Mouse (Mus musculus) hindbrain, embryonic 13.5 days (tissue): ENCODE results near the gene Cltb. TPM values are rescaled to one million over a fixed set of nuclear protein-coding genes. Genes with fewer than 3 reads are reported as not detected.

Source experiments
- ATAC-seq: fragments of 200-750 bp; cut with Nextera tagmentation; 2 replicates; pipeline ENCODE4 v1.8.0; 2017; ENCODE audit warnings: moderate TSS enrichment; ENCODE audit not compliant: low FRiP score
- H3K27ac ChIP-seq: fragments of 300-500 bp; sonication (generic); 2 replicates; pipeline ENCODE4 v1.5.1; 2015; ENCODE audit warnings: inconsistent platforms, mild to moderate bottlenecking, moderate library complexity
- H3K27me3 ChIP-seq: fragments of 300-500 bp; sonication (generic); 2 replicates; pipeline ENCODE4 v1.6.1; 2015; ENCODE audit warnings: mild to moderate bottlenecking, inconsistent platforms
- H3K36me3 ChIP-seq: fragments of 300-500 bp; sonication (generic); 2 replicates; pipeline ENCODE4 v1.6.1; 2015; ENCODE audit warnings: mild to moderate bottlenecking, inconsistent platforms
- H3K4me1 ChIP-seq: fragments of 300-500 bp; sonication (generic); replicated peaks from 2 replicates; pipeline ENCODE4 v1.6.1; 2015; ENCODE audit warnings: inconsistent platforms
- H3K4me2 ChIP-seq: fragments of 300-500 bp; sonication (generic); 2 replicates; pipeline ENCODE4 v1.6.1; 2015; ENCODE audit warnings: inconsistent platforms, mild to moderate bottlenecking, moderate library complexity
- H3K4me3 ChIP-seq: fragments of 300-500 bp; sonication (generic); 2 replicates; pipeline ENCODE4 v1.5.1; 2015; ENCODE audit warnings: mild to moderate bottlenecking, inconsistent platforms
- H3K9ac ChIP-seq: fragments of 300-500 bp; sonication (generic); 2 replicates; pipeline ENCODE4 v1.6.1; 2015; ENCODE audit warnings: mild to moderate bottlenecking, inconsistent platforms
- H3K9me3 ChIP-seq: fragments of 300-500 bp; sonication (generic); 2 replicates; pipeline ENCODE4 v1.6.1; 2016; ENCODE audit warnings: inconsistent platforms
- WGBS: fragments of 180-500 bp; shearing (Covaris S2); methylation state at CpG from one replicate; pipeline ENCODE4 v1.1.7; 2015; 5-methylcytosine and 5-hydroxymethylcytosine counted together
- polyA plus RNA-seq: library from polyadenylated mRNA; unstranded; fragments of >200 nt; fragmentation: Nextera tagmentation; extraction: Ambion mirVana; gene quantifications from 2 replicates; pipeline ENCODE4 v1.2.1, GENCODE M21; 2015

Gene Cltb
- polyA plus RNA-seq, 1 experiment from 2014 or later, result 132 TPM

DNA sequence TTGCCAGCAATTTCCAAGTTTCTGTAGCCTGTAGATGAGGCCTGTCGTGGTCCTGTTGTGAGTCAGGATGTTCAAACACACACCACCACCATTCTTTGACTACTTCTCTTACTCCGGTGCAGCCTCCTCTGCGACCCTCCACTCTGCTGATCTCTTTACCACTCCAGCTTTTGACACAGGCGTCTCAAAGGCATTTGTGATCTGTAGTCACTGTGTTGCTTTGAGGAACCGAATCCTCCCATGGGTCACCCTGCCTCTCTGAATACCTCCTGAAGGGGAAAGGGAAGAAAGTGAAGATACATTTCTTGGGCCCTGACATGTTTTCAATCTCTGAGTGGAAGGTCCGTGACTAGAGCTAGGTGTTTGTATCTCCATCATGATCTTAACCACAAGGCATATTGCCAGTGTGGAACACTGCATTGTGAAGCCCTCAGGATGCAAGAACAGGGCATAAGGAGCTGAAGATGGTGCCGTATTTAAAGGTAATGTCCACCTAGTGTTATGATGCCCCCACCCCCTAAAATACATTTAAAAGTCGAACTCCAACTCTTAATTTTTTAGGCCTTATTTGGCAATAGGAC is 19.3 kb downstream of the Cltb start:
- peak overlapping the region; percentile 86 for H3K4me3 ChIP-seq
- H3K4me1 ChIP-seq, result peaks cover 35% of the 10 kb centered on the region
- H3K4me2 ChIP-seq, result peak overlapping the region; percentile 85
- no peaks in the 10 kb centered on the region for H3K27me3 ChIP-seq
- no peak for ATAC-seq
- H3K9me3 ChIP-seq, result no peaks in the 10 kb centered on the region
- H3K9ac ChIP-seq, result peak overlapping the region; percentile 6; the same call in 1 of the 2 replicates
- peaks cover 52% of the 10 kb centered on the region for H3K36me3 ChIP-seq
- no peak overlapping the region for H3K27ac ChIP-seq
- 92% methylated on average over 8 of the region's 8 CpGs for WGBS

GRCm38 (mm10) chr13:54589996-54590951 is 20.9 kb downstream of the Cltb start, which contains the start of the genes Nop16 and Higd2a:
Gene Nop16, minus strand, starts transcription at chr13:54590090.
Gene Higd2a, plus strand, starts transcription at chr13:54590207.
- H3K27me3 ChIP-seq, result no peaks in the 10 kb centered on the region
- peak within 1 kb of the TSS; percentile 86 for H3K4me3 ChIP-seq
- peak within 1 kb of the TSS; percentile 85 for H3K4me2 ChIP-seq
- peak within 1 kb of the TSS; percentile 94 for H3K27ac ChIP-seq
- no peaks in the 10 kb centered on the region for H3K9me3 ChIP-seq
- H3K36me3 ChIP-seq, result peaks cover 53% of the 10 kb centered on the region
- H3K9ac ChIP-seq, result peak within 1 kb of the TSS; percentile 86
- under 1% methylated on average over 50 of the region's 51 CpGs for WGBS
- peaks cover 30% of the 10 kb centered on the region for H3K4me1 ChIP-seq
- ATAC-seq, result peak; percentile 98

GRCm38 (mm10) chr13:54589414-54589995 is 21.6 kb downstream of the Cltb start:
- Histone ChIP-seq H3K27ac (peak overlapping the region; percentile 94), H3K36me3 (peaks cover 54% of the 10 kb centered on the region), H3K27me3 (no peaks in the 10 kb centered on the region), H3K9ac (peak overlapping the region; percentile 74), H3K4me2 (peak overlapping the region; percentile 85), H3K9me3 (no peaks in the 10 kb centered on the region), H3K4me1 (peaks cover 30% of the 10 kb centered on the region), H3K4me3 (peak overlapping the region; percentile 86)
- 1% methylated on average over 24 of the region's 24 CpGs for WGBS
- peak; percentile 37 for ATAC-seq

DNA sequence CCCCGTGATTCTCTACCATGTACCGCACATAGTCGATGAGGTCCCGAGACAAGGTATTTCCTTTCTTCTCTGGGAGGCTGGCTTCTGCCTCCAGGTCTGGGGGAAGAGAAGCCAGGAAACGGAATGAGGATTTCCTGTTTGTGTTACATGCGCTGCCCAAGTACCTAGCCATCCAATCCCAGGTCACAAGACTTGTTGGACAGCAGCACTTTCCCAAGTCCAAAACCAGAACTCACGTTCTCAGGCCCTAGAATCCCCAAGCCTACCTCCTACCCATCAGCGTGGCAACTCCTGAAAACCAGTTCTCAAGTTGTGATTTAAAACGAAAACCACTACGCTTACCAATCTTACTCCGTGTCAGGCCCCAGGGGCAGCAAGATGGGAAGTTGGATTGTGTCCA is 25.3 kb downstream of the Cltb start:
- H3K4me2 ChIP-seq, result no peak overlapping the region
- no peak for ATAC-seq
- no peak overlapping the region for H3K4me3 ChIP-seq
- H3K36me3 ChIP-seq, result peaks cover 75% of the 10 kb centered on the region
- H3K4me1 ChIP-seq, result peaks cover 24% of the 10 kb centered on the region
- H3K27me3 ChIP-seq, result no peaks in the 10 kb centered on the region
- 93% methylated on average over 11 of the region's 11 CpGs for WGBS
- no peak overlapping the region for H3K9ac ChIP-seq
- no peak overlapping the region for H3K27ac ChIP-seq
- no peaks in the 10 kb centered on the region for H3K9me3 ChIP-seq

- H3K9me3 ChIP-seq, result no peaks in the 10 kb centered on the region
- no peak for ATAC-seq
- peaks cover 96% of the 10 kb centered on the region for H3K36me3 ChIP-seq
- H3K4me2 ChIP-seq, result no peak overlapping the region
- H3K4me3 ChIP-seq, result no peak overlapping the region
- H3K4me1 ChIP-seq, result peaks cover 15% of the 10 kb centered on the region
- no peak overlapping the region for H3K9ac ChIP-seq
- H3K27ac ChIP-seq, result no peak overlapping the region
- WGBS, result 89% methylated on average over 5 of the region's 5 CpGs
- no peaks in the 10 kb centered on the region for H3K27me3 ChIP-seq
These were observed 28.3 kb downstream of the Cltb start for GRCm38 (mm10) chr13:54582860-54583259.

DNA sequence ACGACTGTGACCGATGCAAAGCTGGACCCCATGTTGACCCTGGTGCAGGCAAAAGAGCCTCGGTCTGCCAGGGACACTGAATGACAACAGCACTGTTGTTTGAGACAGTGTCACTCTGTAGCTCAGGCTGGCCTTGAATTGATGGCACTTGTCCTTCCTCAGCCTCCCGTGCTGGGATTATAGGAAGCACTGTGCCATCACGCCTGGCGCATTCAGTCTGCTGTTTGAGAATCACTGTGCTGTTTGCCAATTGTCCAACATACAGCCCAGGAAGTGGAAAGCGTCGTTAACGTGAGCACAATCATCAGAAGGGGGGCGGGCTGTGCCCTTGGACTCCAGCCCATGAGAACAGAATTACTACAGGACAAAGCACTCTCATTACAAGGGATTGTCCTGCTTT is 29.0 kb downstream of the Cltb start:
- Histone ChIP-seq H3K9ac (no peak overlapping the region), H3K27me3 (no peaks in the 10 kb centered on the region), H3K27ac (no peak overlapping the region), H3K4me2 (no peak overlapping the region), H3K4me3 (no peak overlapping the region), H3K36me3 (peaks cover 97% of the 10 kb centered on the region), H3K9me3 (no peaks in the 10 kb centered on the region), H3K4me1 (peaks cover 22% of the 10 kb centered on the region)
- ATAC-seq, result no peak
- 73% methylated on average over 10 of the region's 10 CpGs for WGBS

GRCm38 (mm10) chr13:54581385-54581784 is 29.8 kb downstream of the Cltb start:
- H3K4me3 ChIP-seq, result no peak overlapping the region
- peaks cover 94% of the 10 kb centered on the region for H3K36me3 ChIP-seq
- 86% methylated on average over 2 of the region's 2 CpGs for WGBS

DNA sequence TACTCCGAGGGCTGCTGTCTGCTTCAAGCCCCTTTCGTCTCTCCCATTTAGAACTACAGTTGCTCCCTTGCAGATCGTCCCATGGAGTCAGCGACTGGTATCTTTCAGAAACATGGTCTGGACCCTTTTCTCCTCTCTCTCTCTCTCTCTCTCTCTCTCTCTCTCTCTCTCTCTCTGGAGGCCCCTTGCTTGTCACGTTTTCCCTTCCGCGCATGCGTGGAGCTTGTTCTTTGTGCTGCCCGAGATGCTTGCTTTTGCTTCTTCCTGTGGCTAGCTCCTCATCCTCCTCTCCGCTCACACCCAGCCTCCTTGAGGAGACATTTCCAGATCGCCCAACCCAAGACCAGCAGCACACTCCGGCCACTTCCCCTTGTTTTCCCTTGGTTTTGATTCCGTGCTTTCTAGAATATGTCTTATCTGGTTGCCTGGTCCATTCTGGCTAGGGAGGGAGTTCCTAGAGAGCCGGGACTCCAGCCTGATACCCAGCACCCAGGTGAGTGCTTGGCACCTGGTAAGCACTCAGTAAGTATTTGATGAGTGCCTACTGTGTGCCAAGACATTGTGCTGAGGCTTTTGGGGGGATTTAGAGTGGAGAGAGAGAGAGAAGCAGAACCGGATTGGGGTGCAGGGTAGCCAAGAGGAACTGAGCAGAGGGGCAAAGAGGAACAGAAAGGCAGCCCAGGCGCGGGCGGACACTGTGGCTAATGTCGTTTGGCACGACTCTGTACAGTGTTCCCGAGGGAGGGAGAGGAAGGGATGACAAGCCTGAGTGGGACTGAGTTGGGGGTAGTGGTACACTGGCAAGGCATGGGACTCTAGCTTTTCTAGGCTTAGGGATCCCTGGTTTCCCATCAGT is 33.3 kb downstream of the Cltb start:
- no peak for ATAC-seq
- peaks cover 43% of the 10 kb centered on the region for H3K4me1 ChIP-seq
- no peak overlapping the region for H3K27ac ChIP-seq
- H3K4me3 ChIP-seq, result no peak overlapping the region
- 80% methylated on average over 21 of the region's 21 CpGs for WGBS
- H3K27me3 ChIP-seq, result peaks cover 11% of the 10 kb centered on the region
- peak overlapping the region; percentile 46; the same call in 1 of the 2 replicates for H3K9ac ChIP-seq
- peaks cover 59% of the 10 kb centered on the region for H3K36me3 ChIP-seq
- no peaks in the 10 kb centered on the region for H3K9me3 ChIP-seq
- peak overlapping the region; percentile 13; the same call in 1 of the 2 replicates for H3K4me2 ChIP-seq

More at GRCm38 (mm10) chr13:54581385-54581784, 29.8 kb downstream of the Cltb start:
- no peak overlapping the region for H3K27ac ChIP-seq
- peaks cover 30% of the 10 kb centered on the region for H3K4me1 ChIP-seq
- ATAC-seq, result no peak
- no peaks in the 10 kb centered on the region for H3K27me3 ChIP-seq
- no peak overlapping the region for H3K4me2 ChIP-seq
- H3K9me3 ChIP-seq, result no peaks in the 10 kb centered on the region
- H3K9ac ChIP-seq, result no peak overlapping the region

DNA sequence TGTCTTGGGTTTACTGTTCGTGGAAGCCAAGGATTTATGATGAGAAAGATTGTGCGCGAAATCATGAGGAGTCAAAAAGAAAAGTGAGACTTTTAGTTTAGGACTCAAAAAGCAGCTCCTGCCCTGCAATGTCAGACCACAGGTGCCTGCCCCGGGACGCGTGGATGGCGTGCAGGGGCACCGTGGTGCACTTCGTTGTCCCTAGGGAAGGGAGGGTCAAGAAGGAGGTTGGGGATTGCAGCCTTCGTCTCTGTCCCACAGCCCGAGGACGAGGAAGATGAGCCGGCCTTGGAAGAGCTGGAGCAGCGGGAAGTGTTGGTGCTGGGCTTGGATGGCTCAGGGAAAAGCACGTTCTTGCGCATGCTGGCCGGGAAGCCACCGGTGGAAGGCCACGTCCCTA is 35.7 kb downstream of the Cltb start:
- peak overlapping the region; percentile 98 for H3K9ac ChIP-seq
- WGBS, result 5% methylated on average over 19 of the region's 19 CpGs
- H3K4me2 ChIP-seq, result peak overlapping the region; percentile 97
- peak overlapping the region; percentile 99 for H3K4me3 ChIP-seq
- H3K27ac ChIP-seq, result peak overlapping the region; percentile 85
- peaks cover 18% of the 10 kb centered on the region for H3K27me3 ChIP-seq
- peaks cover 37% of the 10 kb centered on the region for H3K36me3 ChIP-seq
- H3K9me3 ChIP-seq, result no peaks in the 10 kb centered on the region
- peaks cover 36% of the 10 kb centered on the region for H3K4me1 ChIP-seq
- ATAC-seq, result 0 out of 2 replicates have a peak, but pooled peaks have one; percentile 26

DNA sequence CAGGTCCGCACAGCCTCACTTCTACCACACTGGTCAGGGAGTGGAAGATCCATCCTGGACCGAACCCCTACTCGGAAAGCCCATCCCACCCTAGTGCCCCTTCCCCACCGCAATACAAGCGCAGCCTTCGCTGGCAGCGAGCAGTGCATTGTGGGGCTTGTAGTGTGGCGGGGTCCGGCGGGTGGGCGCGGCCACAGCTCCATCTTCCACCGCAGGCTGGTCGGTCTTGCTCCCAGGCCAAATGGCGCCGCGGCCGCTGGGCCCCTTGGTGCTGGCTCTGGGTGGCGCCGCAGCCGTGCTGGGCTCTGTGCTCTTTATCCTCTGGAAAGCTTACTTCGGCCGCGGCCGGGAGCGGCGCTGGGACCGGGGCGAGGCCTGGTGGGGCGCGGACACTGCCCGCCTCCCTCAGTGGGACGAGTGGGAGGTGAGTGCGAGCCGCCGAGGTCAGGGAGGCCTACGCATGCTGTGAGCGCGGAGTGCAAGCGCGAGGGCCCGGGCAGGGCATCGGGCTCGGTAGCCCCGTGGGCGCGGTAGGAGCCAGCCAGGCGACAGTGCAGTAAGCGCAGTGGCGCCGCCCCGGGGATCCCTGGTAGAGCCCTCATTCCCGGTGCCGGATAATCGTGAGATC is 36.2 kb downstream of the Cltb start, which contains the start of gene Arl10:
TSS of gene Arl10 (plus strand) at position 162 of the 628 bp plus-strand sequence.
- Histone ChIP-seq H3K4me1 (peaks cover 36% of the 10 kb centered on the region), H3K4me2 (peak within 1 kb of the TSS; percentile 97), H3K9ac (peak within 1 kb of the TSS; percentile 98), H3K27ac (peak within 1 kb of the TSS; percentile 85), H3K36me3 (peaks cover 33% of the 10 kb centered on the region), H3K4me3 (peak within 1 kb of the TSS; percentile 99), H3K27me3 (peaks cover 18% of the 10 kb centered on the region), H3K9me3 (no peaks in the 10 kb centered on the region)
- WGBS, result under 1% methylated on average over 55 of the region's 55 CpGs
- ATAC-seq, result peak; percentile 94

DNA sequence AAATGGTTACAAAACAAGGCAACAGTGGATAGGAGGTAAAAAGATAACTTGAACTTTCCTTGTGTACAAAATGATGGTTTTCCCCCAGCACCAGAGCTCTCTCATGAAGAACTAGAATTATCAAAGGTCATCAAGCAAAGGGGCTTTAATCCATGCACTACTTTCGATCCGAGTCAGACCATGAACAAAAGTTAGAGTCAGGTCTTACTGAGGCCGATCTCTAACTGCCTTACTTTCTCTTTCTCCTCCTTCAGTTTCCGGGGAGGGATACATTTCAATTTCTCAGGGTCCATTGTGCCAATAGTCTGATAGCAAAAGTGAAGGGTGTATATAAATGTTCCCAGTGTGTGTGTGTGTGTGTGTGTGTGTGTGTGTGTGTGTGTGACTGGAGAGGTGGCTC is 38.5 kb downstream of the Cltb start:
- no peak overlapping the region for H3K27ac ChIP-seq
- no peaks in the 10 kb centered on the region for H3K9me3 ChIP-seq
- 78% methylated on average over 4 of the region's 4 CpGs for whole genome bisulfite sequencing
- no peak overlapping the region for H3K9ac ChIP-seq
- H3K4me1 ChIP-seq, result peaks cover 26% of the 10 kb centered on the region
- ATAC-seq, result no peak
- H3K36me3 ChIP-seq, result peaks cover 9% of the 10 kb centered on the region
- peaks cover 18% of the 10 kb centered on the region for H3K27me3 ChIP-seq
- no peak overlapping the region for H3K4me2 ChIP-seq
- H3K4me3 ChIP-seq, result no peak overlapping the region
